Mouse (Mus musculus) liver, embryonic 14.5 days (tissue): ENCODE measurements at regions not wholly inside any gene's neighbourhood (a gene's known extent, or its start where the extent isn't known, plus 50 kb on each side); places are given as distances from the start of the nearest gene placed in this dataset.

ENCODE experiments used
- CTCF ChIP-seq: IDR thresholded peaks from 2 replicates; pipeline ENCODE4 v1.5.1; 2016; ENCODE audit warnings: antibody characterized with exemption, low read depth, control low read depth
- EP300 ChIP-seq: IDR thresholded peaks from 2 replicates; pipeline ENCODE4 v1.6.1; 2016; ENCODE audit warnings: antibody characterized with exemption, low read depth

GRCm38 (mm10) chr5:13908257-13908656 lies 116.8 kb upstream of the Sema3e start:
- TF ChIP-seq CTCF (no peak), EP300 (no peak)
